Mouse (Mus musculus): ENCODE results near the gene Olfr1243.
"Not testable (repeated sequence)": the region's sequence is repeated elsewhere in the genome, so short reads cannot be mapped to it uniquely, and the experiment has no call there.

Olfr1243 gene

GRCm38 (mm10) chr2:89531387-89531786 lies at the start of gene Olfr1243:
Gene Olfr1243 (minus strand): TSS chr2:89531487.
- DNase-seq (ENCODE audit: low spot score) = no peak

GRCm38 (mm10) chr2:89578347-89578746 lies 47.1 kb upstream of the Olfr1243 start, which contains the start of gene Olfr1245:
Gene Olfr1245 (minus strand): TSS chr2:89578447.
- DNase-seq (ENCODE audit: low spot score) = no peak

- DNase-seq (ENCODE audit: low spot score) = not testable (repeated sequence)
Measured at GRCm38 (mm10) chr2:89562706-89563105, 31.4 kb upstream of the Olfr1243 start.

GRCm38 (mm10) chr2:89544516-89544915 lies 13.2 kb upstream of the Olfr1243 start:
- DNase-seq (ENCODE audit: low spot score) = no peak

- no peak for DNase-seq (ENCODE audit: low spot score)
Measured at GRCm38 (mm10) chr2:89539923-89540322, 8.6 kb upstream of the Olfr1243 start.

GRCm38 (mm10) chr2:89498235-89498634 lies 33.1 kb downstream of the Olfr1243 start, which contains the start of gene Olfr1242:
Gene Olfr1242 (minus strand): TSS chr2:89498335.
- no peak for DNase-seq (ENCODE audit: low spot score)

- DNase-seq (ENCODE audit: low spot score) = no peak
Measured at GRCm38 (mm10) chr2:89487026-89487425, 44.3 kb downstream of the Olfr1243 start, which contains the start of gene Olfr1241. Gene Olfr1241 (minus strand): TSS chr2:89487126.
